Mouse (Mus musculus) layer of hippocampus, adult 9-10 months (tissue): ENCODE measurements around the gene Tomm34.

Experiments used
- DNase-seq: peaks from one replicate; pipeline ENCODE4 v3.0.0; 2022; ENCODE audit warnings: low spot score

Gene Tomm34

GRCm38 (mm10) chr2:164010944-164011343 lies 60.0 kb downstream of the Tomm34 start:
- DNase-seq: no peak

GRCm38 (mm10) chr2:164010496-164010895 lies 60.5 kb downstream of the Tomm34 start:
- no peak for DNase-seq

- DNase-seq: no peak
Measured at GRCm38 (mm10) chr2:164009227-164009626, 61.7 kb downstream of the Tomm34 start.

GRCm38 (mm10) chr2:164007987-164008545 lies 62.9 kb downstream of the Tomm34 start:
- DNase-seq: no peak

DNA sequence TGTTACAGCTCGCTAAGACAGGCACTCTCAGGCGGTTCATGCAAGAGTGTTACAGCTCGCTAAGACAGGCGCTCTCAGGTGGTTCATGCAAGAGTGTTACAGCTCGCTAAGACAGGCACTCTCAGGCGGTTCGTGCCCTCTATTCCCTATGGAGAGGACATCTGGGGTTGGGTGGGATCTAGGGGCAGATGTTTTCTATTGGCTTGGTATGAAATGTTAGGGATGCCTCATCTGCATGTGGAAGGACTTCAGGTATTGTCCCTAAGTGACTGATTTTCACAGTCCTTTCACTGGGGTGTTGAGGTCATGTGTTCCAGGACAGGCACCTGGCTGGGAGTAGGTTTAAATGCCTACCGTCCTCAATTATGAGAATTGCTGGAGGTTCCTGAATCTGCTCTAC lies 63.4 kb downstream of the Tomm34 start:
- DNase-seq: no peak

GRCm38 (mm10) chr2:164006932-164007331 lies 64.0 kb downstream of the Tomm34 start:
- DNase-seq: no peak

DNA sequence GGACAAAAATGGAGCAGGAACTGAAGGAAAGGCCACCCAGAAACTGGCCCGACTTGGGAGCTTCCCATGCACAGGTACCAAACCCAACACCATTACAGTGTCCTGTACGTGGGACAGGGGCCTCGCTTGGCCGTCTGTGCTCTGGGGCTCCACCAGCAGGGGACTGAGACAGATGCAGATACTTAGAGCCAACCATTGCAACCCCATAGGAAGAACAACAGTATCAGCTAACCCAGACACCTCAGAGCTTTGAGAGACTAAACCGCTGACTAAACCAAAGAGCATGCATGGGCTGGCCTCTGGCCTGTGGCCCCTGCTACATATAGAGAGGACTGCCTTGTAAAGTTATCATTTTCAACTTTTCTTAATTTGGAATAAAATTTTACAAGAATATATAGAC lies 66.5 kb downstream of the Tomm34 start:
- no peak for DNase-seq
